Mouse (Mus musculus): ENCODE data around the gene Atat1. TPM values are rescaled to one million over a fixed set of nuclear protein-coding genes. Genes with fewer than 3 reads are reported as not detected.

Gene Atat1
- total and polyA plus RNA-seq, 3 experiments = 5.7 to 12.5 (median 10.4) TPM

DNA sequence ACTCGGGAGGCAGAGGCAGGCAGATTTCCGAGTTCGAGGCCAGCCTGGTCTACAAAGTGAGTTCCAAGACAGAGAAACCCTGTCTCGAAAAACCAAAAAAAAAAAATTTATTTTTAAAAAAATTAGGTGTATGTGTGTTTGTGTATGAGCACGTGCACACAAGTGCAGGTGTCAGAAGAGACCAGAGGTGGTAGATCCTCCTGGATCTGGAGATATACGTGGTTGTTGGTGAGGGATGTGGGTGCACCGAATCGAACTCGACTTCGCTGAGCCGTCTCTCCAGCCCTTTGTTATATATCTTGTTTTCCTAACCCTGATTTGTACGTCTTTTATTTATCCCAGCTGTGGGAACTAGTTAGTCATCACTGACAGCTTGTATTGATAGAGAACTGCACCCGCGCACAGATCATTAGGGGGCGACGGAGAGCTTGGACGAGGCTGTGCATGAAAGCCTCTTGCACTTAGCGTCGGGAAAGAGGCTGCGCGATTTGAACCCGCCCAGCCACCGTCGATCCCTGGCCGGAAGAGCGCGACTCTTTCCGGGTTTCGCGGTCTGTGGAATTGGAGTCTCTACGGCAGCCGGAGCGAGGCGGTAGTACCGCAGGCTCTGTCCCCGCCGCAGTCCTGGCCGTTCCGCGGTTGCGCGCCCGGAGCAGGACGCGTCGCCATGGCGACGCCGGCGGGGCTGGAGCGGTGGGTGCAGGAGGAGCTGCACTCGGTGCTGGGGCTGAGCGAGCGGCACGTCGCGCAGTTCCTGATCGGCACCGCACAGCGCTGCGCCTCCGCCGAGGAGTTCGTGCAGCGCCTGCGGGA lies 30.4 kb downstream of the Atat1 start, which contains the start of gene Dhx16 (continued):
- TF ChIP-seq TBP (conservative IDR thresholded peaks at IDR 0.05; ENCODE audit: low read depth, low read length) = 0 out of 2 replicates have a peak, but pooled peaks have one; percentile 24
- TF ChIP-seq MXI1 (IDR thresholded peaks at IDR 0.05; ENCODE audit: low read depth, low read length) = peak; percentile 85

DNA sequence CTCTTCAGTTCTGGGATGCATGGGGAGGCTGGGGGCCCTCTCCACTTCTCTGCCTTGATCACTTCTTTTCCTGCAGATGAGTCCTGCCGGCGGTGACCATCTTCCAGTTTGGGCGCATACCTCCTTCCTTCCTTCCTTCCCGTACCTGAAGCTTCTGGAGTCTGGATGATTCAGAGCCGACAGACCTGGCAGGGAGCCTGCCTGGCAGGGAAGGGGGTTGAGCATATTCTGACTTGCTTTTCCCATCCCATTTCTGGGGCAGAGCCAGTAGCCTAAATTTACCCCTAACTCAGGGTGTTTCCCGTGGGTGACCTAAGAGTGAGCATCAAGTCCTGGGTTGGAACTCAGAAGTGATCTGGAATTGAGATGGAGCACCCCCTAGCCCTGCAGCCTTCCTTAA lies 35.2 kb downstream of the Atat1 start:
- peaks cover 28% of the 10 kb centered on the region for H3K79me2 ChIP-seq (replicated peaks; ENCODE audit: control insufficient read depth, extremely low read depth, insufficient read depth, poor library complexity, severe bottlenecking)
- in situ Hi-C loops (cut with MboI; ENCODE audit: low pct_ligation_motif_present, low pct_unique_long_range_greater_than_20kb, low sequenced_read_pairs) (loop anchor here (5.0 kb wide), 1 partner anchor 37 kb away; the partner anchor contains the start of gene Tubb5), dilution Hi-C loops (cut with MboI; ENCODE audit: extremely low pct_ligation_motif_present, extremely low pct_unique_long_range_greater_than_20kb, low sequenced_read_pairs) (no loop called here)
- TF ChIP-seq BHLHE40 (IDR thresholded peaks at IDR 0.05; ENCODE audit: low read depth, low read length) = no peak
- TF ChIP-seq SMC3 (IDR thresholded peaks at IDR 0.05; ENCODE audit: low read depth, low read length) = no peak
- no peak for TF ChIP-seq ETS1 (conservative IDR thresholded peaks at IDR 0.05; ENCODE audit: low read depth, low read length)
- TF ChIP-seq MXI1 (IDR thresholded peaks at IDR 0.05; ENCODE audit: low read depth, low read length) = no peak
- TF ChIP-seq CTCF (conservative IDR thresholded peaks at IDR 0.05 in 1 of 2, IDR thresholded peaks at IDR 0.05 in 1 of 2; ENCODE audit: low read depth in 2 of 2, low read length in 2 of 2) = no peak
- no peak for TF ChIP-seq EP300 (IDR thresholded peaks at IDR 0.05; ENCODE audit: low read length)
- no peak for TF ChIP-seq POLR2A (IDR thresholded peaks at IDR 0.05; ENCODE audit: low read depth, low read length)
- TF ChIP-seq HCFC1 (IDR thresholded peaks at IDR 0.05; ENCODE audit: low read depth, low read length) = no peak
- no peak for TF ChIP-seq MAFK (IDR thresholded peaks at IDR 0.05; ENCODE audit: insufficient replicate concordance, low read length)
- no peak for TF ChIP-seq RAD21 (IDR thresholded peaks at IDR 0.05; ENCODE audit: low read depth, low read length)
- TF ChIP-seq USF2 (conservative IDR thresholded peaks at IDR 0.05; ENCODE audit: low read depth, low read length) = no peak
- no peak overlapping the region for H3K9ac ChIP-seq (ENCODE audit: insufficient read depth, low read depth)
- no peak for DNase-seq (ENCODE audit: extremely low read depth)
- peaks cover 19 to 49% of the 10 kb centered on the region in 2 experiments for H3K36me3 ChIP-seq (replicated peaks in 1 of 2; ENCODE audit: control insufficient read depth in 1 of 2, insufficient read depth in 1 of 2, low read length in 1 of 2)
- H3K27ac ChIP-seq (ENCODE audit: insufficient read depth, low read depth) = no peak overlapping the region
- H3K27me3 ChIP-seq (replicated peaks) = no peaks in the 10 kb centered on the region
- no peak overlapping the region for H3K4me3 ChIP-seq (replicated peaks in 1 of 3; ENCODE audit: low read depth in 2 of 3, low read length in 2 of 3, poor library complexity in 1 of 3)
- peaks cover 4% of the 10 kb centered on the region for H3K9me3 ChIP-seq (replicated peaks; ENCODE audit: low read length)
- H3K4me1 ChIP-seq (ENCODE audit: control insufficient read depth in 1 of 2, insufficient read depth in 2 of 2) = peaks cover 0 to 27% of the 10 kb centered on the region in 2 experiments; a peak in 2 of 4 replicates
- no peak overlapping the region for H3K4me2 ChIP-seq (ENCODE audit: insufficient read depth, low read depth, poor library complexity, severe bottlenecking)

DNA sequence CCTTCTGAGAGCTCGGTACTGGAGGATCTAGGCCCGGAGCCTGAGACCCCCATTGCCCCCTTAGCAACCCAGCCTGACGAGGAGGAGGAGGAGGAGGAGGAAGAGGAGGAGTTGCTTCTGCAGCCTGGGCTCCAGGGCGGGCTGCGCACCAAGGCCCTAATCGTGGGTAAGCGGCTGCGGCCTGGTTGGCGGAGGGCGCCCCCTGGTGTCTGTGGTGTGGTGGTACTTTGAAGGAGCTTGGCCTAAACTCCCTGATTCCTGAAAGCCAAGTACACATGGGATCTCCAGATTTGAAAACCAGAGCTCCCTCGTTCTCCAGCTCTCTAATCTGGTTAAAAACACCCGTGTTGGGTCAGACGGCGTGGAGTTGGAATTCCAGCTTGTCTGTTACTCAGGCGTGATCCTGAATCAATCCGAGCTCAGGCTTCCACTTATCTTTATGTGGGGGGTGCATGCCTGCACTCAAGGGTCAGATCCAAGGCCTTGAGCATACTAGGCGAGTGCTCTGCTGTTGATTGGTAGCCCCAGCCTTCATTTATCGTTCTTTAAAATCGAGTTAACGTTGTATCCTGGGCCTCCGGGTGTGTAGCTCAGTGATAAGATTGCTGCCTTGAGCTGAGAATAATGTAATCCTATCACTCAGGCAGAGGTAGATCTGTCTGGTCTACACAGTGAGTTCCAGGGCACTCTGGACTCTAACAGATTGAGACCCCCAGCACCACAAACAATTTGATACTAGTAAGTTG lies 35.9 kb downstream of the Atat1 start:
- DNase-seq (ENCODE audit: extremely low read depth) = peak; percentile 81
- Histone ChIP-seq H3K4me3 (replicated peaks in 1 of 3; ENCODE audit: low read depth in 2 of 3, low read length in 2 of 3, poor library complexity in 1 of 3) (no peak overlapping the region), H3K9ac (ENCODE audit: insufficient read depth, low read depth) (peak overlapping the region; percentile 1; the same call in 1 of the 2 replicates), H3K27me3 (replicated peaks) (no peaks in the 10 kb centered on the region), H3K27ac (ENCODE audit: insufficient read depth, low read depth) (peak overlapping the region; percentile 6; the same call in 1 of the 2 replicates), H3K9me3 (replicated peaks; ENCODE audit: low read length) (peaks cover 4% of the 10 kb centered on the region), H3K4me2 (ENCODE audit: insufficient read depth, low read depth, poor library complexity, severe bottlenecking) (peak overlapping the region; percentile 25), H3K79me2 (replicated peaks; ENCODE audit: control insufficient read depth, extremely low read depth, insufficient read depth, poor library complexity, severe bottlenecking) (peaks cover 31% of the 10 kb centered on the region), H3K36me3 (replicated peaks in 1 of 2; ENCODE audit: control insufficient read depth in 1 of 2, insufficient read depth in 1 of 2, low read length in 1 of 2) (peaks cover 19 to 49% of the 10 kb centered on the region in 2 experiments), H3K4me1 (ENCODE audit: control insufficient read depth in 1 of 2, insufficient read depth in 2 of 2) (peaks cover 0 to 27% of the 10 kb centered on the region in 2 experiments; a peak in 2 of 4 replicates)
- in situ Hi-C loops (cut with MboI; ENCODE audit: low pct_ligation_motif_present, low pct_unique_long_range_greater_than_20kb, low sequenced_read_pairs) = loop anchor here (5.0 kb wide), 1 partner anchor 37 kb away; the partner anchor contains the start of gene Tubb5
- dilution Hi-C loops (cut with MboI; ENCODE audit: extremely low pct_ligation_motif_present, extremely low pct_unique_long_range_greater_than_20kb, low sequenced_read_pairs) = no loop called here
- TF ChIP-seq EP300 (IDR thresholded peaks at IDR 0.05; ENCODE audit: low read length) (no peak), TBP (conservative IDR thresholded peaks at IDR 0.05; ENCODE audit: low read depth, low read length) (no peak), RCOR1 (conservative IDR thresholded peaks at IDR 0.05; ENCODE audit: low read depth, low read length) (no peak), JUND (conservative IDR thresholded peaks at IDR 0.05; ENCODE audit: low read depth, low read length) (no peak), CHD2 (IDR thresholded peaks at IDR 0.05; ENCODE audit: low read length) (no peak), JUN (IDR thresholded peaks at IDR 0.05; ENCODE audit: insufficient read depth, low read depth, low read length) (no peak), BHLHE40 (IDR thresholded peaks at IDR 0.05; ENCODE audit: low read depth, low read length) (no peak), MAX (IDR thresholded peaks at IDR 0.05; ENCODE audit: low read length) (no peak), MAZ (IDR thresholded peaks at IDR 0.05; ENCODE audit: low read depth, low read length) (no peak), RAD21 (IDR thresholded peaks at IDR 0.05; ENCODE audit: low read depth, low read length) (peak; percentile 85), NELFE (IDR thresholded peaks at IDR 0.05; ENCODE audit: low read depth, low read length) (no peak), SMC3 (IDR thresholded peaks at IDR 0.05; ENCODE audit: low read depth, low read length) (peak; percentile 96), MEF2A (IDR thresholded peaks at IDR 0.05; ENCODE audit: borderline replicate concordance, low read depth, low read length) (no peak), ZNF384 (IDR thresholded peaks at IDR 0.05; ENCODE audit: low read depth, low read length) (no peak), SIN3A (IDR thresholded peaks at IDR 0.05; ENCODE audit: low read length) (peak; percentile 35; the same call in 1 of the 2 replicates), CHD1 (IDR thresholded peaks at IDR 0.05; ENCODE audit: low read depth, low read length) (no peak), PAX5 (IDR thresholded peaks at IDR 0.05; ENCODE audit: low read length) (no peak), USF1 (IDR thresholded peaks at IDR 0.05; ENCODE audit: low read depth, low read length) (no peak), POLR2AphosphoS2 (IDR thresholded peaks at IDR 0.05; ENCODE audit: low read depth, low read length) (no peak), POLR2A (IDR thresholded peaks at IDR 0.05; ENCODE audit: low read depth, low read length) (peak; percentile 34; the same call in 1 of the 2 replicates)

All from CH12.LX (cell line).